Mouse (Mus musculus) MEL (cell line): ENCODE measurements at regions not wholly inside any gene's neighbourhood (a gene's known extent, or its start where the extent isn't known, plus 50 kb on each side); places are given as distances from the start of the nearest gene placed in this dataset.

ENCODE experiments used
- CTCF ChIP-seq, 3 experiments: IDR thresholded peaks in 2 of 3; conservative IDR thresholded peaks in 1 of 3; 2 replicates each; pipeline ENCODE4 v1.5.1; 2011 to 2012; ENCODE audit warnings: low read length in 3 of 3, low read depth in 2 of 3, mild to moderate bottlenecking in 2 of 3, improper control_type of control experiment in 1 of 3, inconsistent platforms in 1 of 3, mixed read lengths in 1 of 3, moderate library complexity in 1 of 3; ENCODE audit not compliant: control insufficient read depth in 1 of 3, insufficient read depth in 1 of 3, poor library complexity in 1 of 3, severe bottlenecking in 1 of 3
- ETS1 ChIP-seq: IDR thresholded peaks from 2 replicates; pipeline ENCODE4 v1.6.1; 2012; ENCODE audit warnings: low read depth, mild to moderate bottlenecking, inconsistent platforms, low read length, improper control_type of control experiment, moderate library complexity
- GATA1 ChIP-seq: IDR thresholded peaks from 2 replicates; pipeline ENCODE4 v1.6.1; 2011; ENCODE audit warnings: low read depth, low read length, improper control_type of control experiment
- USF1 ChIP-seq: IDR thresholded peaks from 2 replicates; pipeline ENCODE4 v1.6.1; 2014; ENCODE audit warnings: low read depth, mild to moderate bottlenecking, inconsistent platforms, low read length, improper control_type of control experiment, moderate library complexity
- ZNF384 ChIP-seq: IDR thresholded peaks from 2 replicates; pipeline ENCODE4 v1.6.1; 2012; ENCODE audit warnings: low read depth, mild to moderate bottlenecking, inconsistent platforms, low read length, improper control_type of control experiment

DNA sequence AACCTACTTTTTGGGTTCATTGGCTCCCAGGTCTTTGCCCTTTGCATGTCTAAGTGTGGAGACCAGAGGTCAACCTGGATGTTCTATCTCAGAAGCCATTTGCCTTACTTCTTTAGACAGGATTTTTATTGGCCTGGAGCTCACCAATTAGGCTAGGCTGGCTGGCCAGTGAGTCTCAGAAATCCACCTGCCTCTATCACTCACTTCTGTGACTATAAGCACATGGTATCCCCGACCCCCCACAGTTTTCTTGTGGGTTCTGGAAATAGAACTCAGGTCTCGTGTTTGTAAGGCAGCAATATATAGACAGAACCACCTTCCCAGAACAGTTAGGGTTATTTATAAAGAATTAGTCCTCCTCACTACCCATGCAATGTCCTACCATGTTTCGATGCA is 60.9 kb upstream of the Ankrd50 start:
- TF ChIP-seq USF1 (no peak), GATA1 (no peak), CTCF (IDR thresholded peaks at IDR 0.05 in 2 of 3, conservative IDR thresholded peaks at IDR 0.05 in 1 of 3; ENCODE audit: control insufficient read depth in 1 of 3, insufficient read depth in 1 of 3, low read depth in 2 of 3, low read length in 3 of 3, poor library complexity in 1 of 3, severe bottlenecking in 1 of 3) (no peak), ETS1 (no peak), ZNF384 (no peak)
